Mouse (Mus musculus) ES-E14 (cell line): ENCODE results near the gene Arhgap24. TPM values are rescaled to one million over a fixed set of nuclear protein-coding genes. Genes with fewer than 3 reads are reported as not detected.

Experiments
- DNase-seq: peaks from one replicate; pipeline ENCODE4 v3.0.0-alpha.2; 2013; ENCODE audit warnings: low read depth, low spot score
- H3K27ac ChIP-seq: 2 replicates; pipeline ENCODE4 v1.5.1; 2012; ENCODE audit warnings: low read depth, mild to moderate bottlenecking, low read length, moderate library complexity, mixed read lengths; ENCODE audit not compliant: poor library complexity, insufficient read depth, severe bottlenecking
- H3K36me3 ChIP-seq: 2 replicates; pipeline ENCODE4 v1.6.1; 2012; ENCODE audit warnings: mild to moderate bottlenecking, low read length, moderate library complexity, mixed read lengths; ENCODE audit not compliant: control insufficient read depth, poor library complexity, insufficient read depth, severe bottlenecking
- H3K4me1 ChIP-seq, 2 experiments: fragments of 150-350 bp in 1 of 2; sonication (generic) in 1 of 2; 2 replicates each; pipeline ENCODE4 v1.6.1; 2012; ENCODE audit warnings: low read length in 2 of 2, mild to moderate bottlenecking in 1 of 2, mixed read lengths in 1 of 2; ENCODE audit not compliant: control insufficient read depth in 2 of 2, insufficient read depth in 2 of 2, poor library complexity in 1 of 2
- H3K4me3 ChIP-seq, 2 experiments: fragments of 150-350 bp in 1 of 2; sonication (generic) in 1 of 2; 2 replicates each; pipeline ENCODE4 v1.5.1; 2012; ENCODE audit warnings: low read length in 2 of 2, low read depth in 1 of 2, mild to moderate bottlenecking in 1 of 2, mixed read lengths in 1 of 2; ENCODE audit not compliant: insufficient read depth in 1 of 2, poor library complexity in 1 of 2, severe bottlenecking in 1 of 2
- H3K9ac ChIP-seq: 2 replicates; pipeline ENCODE4 v1.6.1; 2012; ENCODE audit warnings: low read depth, mild to moderate bottlenecking, low read length, mixed read lengths; ENCODE audit not compliant: poor library complexity, insufficient read depth, severe bottlenecking
- H3K9me3 ChIP-seq: fragments of 150-350 bp; sonication (generic); 2 replicates; pipeline ENCODE4 v1.6.1; 2012; ENCODE audit warnings: low read depth, mild to moderate bottlenecking, low read length; ENCODE audit not compliant: control insufficient read depth, insufficient read depth
- CHD2 ChIP-seq: IDR thresholded peaks from 2 replicates; pipeline ENCODE4 v1.6.1; 2014; ENCODE audit warnings: mild to moderate bottlenecking, low read depth, low read length, inconsistent platforms
- HCFC1 ChIP-seq: IDR thresholded peaks from 2 replicates; pipeline ENCODE4 v1.6.1; 2012; ENCODE audit warnings: low read length, inconsistent platforms, borderline replicate concordance; ENCODE audit not compliant: insufficient read depth
- MAFK ChIP-seq: IDR thresholded peaks from 2 replicates; pipeline ENCODE4 v1.6.1; 2014; ENCODE audit warnings: mild to moderate bottlenecking, low read depth, low read length, inconsistent platforms; ENCODE audit not compliant: insufficient read depth
- ZC3H11A ChIP-seq: IDR thresholded peaks from 2 replicates; pipeline ENCODE4 v1.6.1; 2012; ENCODE audit warnings: low read depth, mild to moderate bottlenecking, inconsistent platforms, low read length, borderline replicate concordance
- ZNF384 ChIP-seq: IDR thresholded peaks from 2 replicates; pipeline ENCODE4 v1.6.1; 2012; ENCODE audit warnings: low read depth, low read length, inconsistent platforms
- in situ Hi-C, 2 experiments: fragments of 600-800 bp; cut with MboI; formaldehyde crosslinking; loops; one replicate each; pipeline ENCODE4 v1.15.1; 2025; ENCODE audit warnings: low sequenced_read_pairs in 2 of 2, inconsistent platforms in 1 of 2; ENCODE audit not compliant: unreplicated experiment in 2 of 2
- total RNA-seq: library from RNA; depleted of rRNA; stranded (reverse); fragments of 300-350 nt; gene quantifications from 2 replicates; pipeline ENCODE4 v1.2.3, GENCODE M21; 2012

Arhgap24 gene
- total RNA-seq, 1 experiment: 0.89 TPM

DNA sequence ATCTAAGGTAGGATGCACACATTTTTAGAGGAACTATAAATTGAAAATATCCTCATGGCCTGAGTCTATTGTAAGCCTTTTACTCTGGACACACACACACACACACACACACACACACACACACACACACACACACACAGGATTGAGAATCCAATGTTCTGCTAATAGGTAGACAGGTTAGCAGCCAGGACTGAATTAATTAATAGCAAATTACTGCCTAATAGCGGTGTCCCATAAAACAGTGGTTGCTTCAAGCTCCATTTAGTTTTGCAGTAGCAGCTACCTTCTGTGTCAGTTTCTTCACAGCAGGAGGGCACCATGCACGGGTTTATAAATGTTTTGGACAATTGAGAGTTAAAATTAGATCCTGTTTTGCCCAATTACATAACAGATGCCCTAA lies 111.9 kb downstream of the Arhgap24 start:
- H3K27ac ChIP-seq: no peak overlapping the region
- H3K4me3 ChIP-seq: no peak overlapping the region
- no peaks in the 10 kb centered on the region for H3K9me3 ChIP-seq
- H3K36me3 ChIP-seq: no peaks in the 10 kb centered on the region
- DNase-seq: no peak
- in situ Hi-C loops: no loop called here
- no peak for TF ChIP-seq CHD2
- TF ChIP-seq HCFC1: no peak
- no peak for TF ChIP-seq ZNF384
- TF ChIP-seq MAFK: no peak
- no peak for TF ChIP-seq ZC3H11A
- H3K4me1 ChIP-seq: no peaks in the 10 kb centered on the region
- H3K9ac ChIP-seq: no peak overlapping the region

GRCm38 (mm10) chr5:102599102-102599501 lies 117.9 kb downstream of the Arhgap24 start:
- no peaks in the 10 kb centered on the region for H3K4me1 ChIP-seq
- no peak for DNase-seq
- H3K9ac ChIP-seq: no peak overlapping the region
- no peaks in the 10 kb centered on the region for H3K9me3 ChIP-seq
- no peak overlapping the region for H3K27ac ChIP-seq
- H3K4me3 ChIP-seq: no peak overlapping the region
- H3K36me3 ChIP-seq: no peaks in the 10 kb centered on the region
- TF ChIP-seq ZC3H11A (no peak), ZNF384 (no peak), CHD2 (no peak), MAFK (no peak), HCFC1 (no peak)
- in situ Hi-C loops: no loop called here

DNA sequence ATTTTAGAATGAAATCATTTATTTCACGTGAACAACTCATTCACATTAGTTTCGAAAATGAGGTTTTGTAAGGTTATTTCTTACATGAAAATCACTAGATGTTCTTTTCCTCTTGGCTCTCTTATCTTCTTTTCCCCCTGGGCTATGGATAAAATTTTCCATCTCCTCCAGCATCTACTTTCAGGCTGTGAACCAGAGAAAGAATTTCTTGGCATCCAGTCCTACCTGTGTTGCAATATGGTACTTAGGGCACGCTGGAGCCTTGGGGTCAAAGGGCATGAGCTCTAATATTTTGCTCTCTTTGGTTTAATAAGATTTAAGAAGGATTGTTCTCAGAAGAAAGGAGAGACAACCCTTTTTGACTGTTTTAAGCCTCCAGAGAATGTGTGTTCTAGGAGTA lies 132.4 kb downstream of the Arhgap24 start:
- Histone ChIP-seq H3K4me1 (no peaks in the 10 kb centered on the region), H3K27ac (no peak overlapping the region), H3K9me3 (no peaks in the 10 kb centered on the region), H3K9ac (no peak overlapping the region), H3K36me3 (no peaks in the 10 kb centered on the region), H3K4me3 (no peak overlapping the region)
- in situ Hi-C loops: no loop called here
- TF ChIP-seq HCFC1 (no peak), MAFK (no peak), ZC3H11A (no peak), ZNF384 (no peak), CHD2 (no peak)
- DNase-seq: no peak

DNA sequence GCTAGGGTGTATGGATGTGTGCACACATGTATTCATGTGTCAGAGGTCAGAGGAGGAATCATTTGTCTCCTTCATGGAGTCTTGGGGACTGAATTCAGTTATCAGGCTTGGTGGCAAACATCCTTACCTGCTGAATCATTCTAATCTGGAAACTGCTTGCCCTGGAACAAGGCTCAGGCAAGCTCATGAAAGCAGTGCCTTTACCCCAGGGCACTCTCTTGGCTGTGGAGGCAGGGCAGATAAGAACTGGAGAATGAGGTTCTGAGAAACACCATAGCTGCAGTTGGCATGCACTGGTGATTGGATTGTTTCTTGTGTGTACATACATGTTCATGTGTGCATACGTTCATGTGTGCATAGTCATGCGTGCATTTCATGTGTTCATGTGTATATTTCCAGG lies 132.9 kb downstream of the Arhgap24 start:
- Histone ChIP-seq H3K36me3 (no peaks in the 10 kb centered on the region), H3K27ac (no peak overlapping the region), H3K9ac (no peak overlapping the region), H3K4me1 (no peaks in the 10 kb centered on the region), H3K9me3 (no peaks in the 10 kb centered on the region), H3K4me3 (no peak overlapping the region)
- TF ChIP-seq ZNF384 (no peak), ZC3H11A (no peak), MAFK (no peak), HCFC1 (no peak), CHD2 (no peak)
- DNase-seq: no peak
- in situ Hi-C loops: no loop called here

GRCm38 (mm10) chr5:102615249-102615648 lies 134.1 kb downstream of the Arhgap24 start:
- in situ Hi-C loops: no loop called here
- no peak overlapping the region for H3K4me3 ChIP-seq
- H3K4me1 ChIP-seq: no peaks in the 10 kb centered on the region
- DNase-seq: no peak
- H3K36me3 ChIP-seq: no peaks in the 10 kb centered on the region
- no peak overlapping the region for H3K9ac ChIP-seq
- no peaks in the 10 kb centered on the region for H3K9me3 ChIP-seq
- H3K27ac ChIP-seq: no peak overlapping the region
- TF ChIP-seq MAFK (no peak), CHD2 (no peak), HCFC1 (no peak), ZC3H11A (no peak), ZNF384 (no peak)
